Mouse (Mus musculus) embryo, embryonic 9.5 days (tissue): Measurements from ENCODE around the gene Fgfr2.
"Not testable (repeated sequence)": the region's sequence is repeated elsewhere in the genome, so short reads cannot be mapped to it uniquely, and the experiment has no call there.

ENCODE experiments used
- DNase-seq: peaks from one replicate; pipeline ENCODE4 v3.0.0-alpha.2; 2017; ENCODE audit errors: extremely low spot score

Gene Fgfr2

GRCm38 (mm10) chr7:132455071-132455720 is 668.0 kb downstream of the Fgfr2 start:
- no peak for DNase-seq

- no peak for DNase-seq
Measured at GRCm38 (mm10) chr7:132449891-132450735, 673.0 kb downstream of the Fgfr2 start.

GRCm38 (mm10) chr7:132448511-132449154 is 674.5 kb downstream of the Fgfr2 start:
- peak; percentile 35 for DNase-seq

GRCm38 (mm10) chr7:132447558-132447957 is 675.6 kb downstream of the Fgfr2 start:
- no peak for DNase-seq

- DNase-seq, result no peak
Measured at GRCm38 (mm10) chr7:132446841-132447240, 676.3 kb downstream of the Fgfr2 start.

GRCm38 (mm10) chr7:132444221-132444620 is 678.9 kb downstream of the Fgfr2 start:
- no peak for DNase-seq

GRCm38 (mm10) chr7:132443769-132444168 is 679.4 kb downstream of the Fgfr2 start:
- no peak for DNase-seq

- DNase-seq, result no peak
Measured at GRCm38 (mm10) chr7:132443134-132443533, 680.0 kb downstream of the Fgfr2 start.

GRCm38 (mm10) chr7:132442133-132442763 is 680.9 kb downstream of the Fgfr2 start:
- not testable (repeated sequence) for DNase-seq

GRCm38 (mm10) chr7:132439916-132440315 is 683.2 kb downstream of the Fgfr2 start:
- DNase-seq, result no peak

GRCm38 (mm10) chr7:132438060-132438459 is 685.1 kb downstream of the Fgfr2 start:
- no peak for DNase-seq

- DNase-seq, result no peak
Measured at GRCm38 (mm10) chr7:132437431-132437830, 685.7 kb downstream of the Fgfr2 start.

- no peak for DNase-seq
Measured at GRCm38 (mm10) chr7:132435486-132436055, 687.6 kb downstream of the Fgfr2 start.

GRCm38 (mm10) chr7:132429324-132429723 is 693.8 kb downstream of the Fgfr2 start:
- no peak for DNase-seq

- DNase-seq, result no peak
Measured at GRCm38 (mm10) chr7:132428308-132428707, 694.8 kb downstream of the Fgfr2 start.

- no peak for DNase-seq
Measured at GRCm38 (mm10) chr7:132426069-132426468, 697.1 kb downstream of the Fgfr2 start.

- no peak for DNase-seq
Measured at GRCm38 (mm10) chr7:132425364-132425999, 697.7 kb downstream of the Fgfr2 start.

- DNase-seq, result no peak
Measured at GRCm38 (mm10) chr7:132423570-132423969, 699.6 kb downstream of the Fgfr2 start.

GRCm38 (mm10) chr7:132419378-132420255 is 703.5 kb downstream of the Fgfr2 start:
- DNase-seq, result no peak

- DNase-seq, result no peak
Measured at GRCm38 (mm10) chr7:132416866-132417265, 706.3 kb downstream of the Fgfr2 start.
